22 mouse cellular contexts compared by ENCODE assay signal in the genomic region with DNA sequence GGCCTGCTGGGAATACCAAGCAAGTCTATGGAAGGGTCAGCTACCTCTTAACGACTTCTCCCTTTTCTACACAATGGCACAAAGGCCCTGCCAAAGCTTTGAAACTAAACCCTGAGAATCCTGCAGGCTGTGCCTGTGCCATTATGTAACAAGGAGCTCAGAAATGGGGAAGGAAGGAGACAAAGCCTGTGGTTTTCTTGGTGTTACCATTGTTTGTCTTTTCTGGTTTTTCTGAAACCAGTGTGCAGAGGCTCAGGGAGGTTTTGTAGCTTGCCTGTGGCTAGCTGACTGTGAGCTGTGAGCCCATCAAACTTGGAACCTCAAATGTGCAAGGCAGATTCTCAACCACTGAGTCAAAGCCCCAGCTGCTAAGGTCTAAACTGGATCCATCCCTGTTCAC. TPM values are rescaled to one million over a fixed set of nuclear protein-coding genes. Genes with fewer than 3 reads are reported as not detected.
DNase-seq lines count a peak whose midpoint lies in the region; ATAC-seq lines count a peak whose summit lies in the region.
"Had no signal": no experiment of that assay in that cellular context is flagged by ENCODE, and none has a peak within 500 bp of the region (broad histone marks: within the 10 kb centered on the region; RNA-seq: fewer than 3 reads in every experiment).

No protein-coding gene starts in this region.

- H3K4me2 ChIP-seq in midbrain, embryonic 14.5 days (ENCODE audit: low read length): no peak overlapping the region
- no peak overlapping the region for H3K4me2 ChIP-seq in midbrain, embryonic 13.5 days (replicated peaks)
- H3K4me2 ChIP-seq in hindbrain, embryonic 12.5 days (replicated peaks): no peak overlapping the region
- H3K4me2 ChIP-seq: forebrain, embryonic 12.5 days; heart, embryonic 13.5 days; liver, embryonic 12.5 days; lung, embryonic 14.5 days; neural tube, embryonic 15.5 days had no signal

- DNase-seq in kidney, adult 8-10 months: peak; percentile 14 to 26
- no peak for DNase-seq in kidney, postnatal 25 days
- DNase-seq in midbrain, embryonic 14.5 days: peak; percentile 9
- DNase-seq in urinary bladder, postnatal 14 days (ENCODE audit: low spot score): no peak
- DNase-seq: adrenal gland, adult 2 months; cerebellum, adult 2 months; heart, postnatal 36 days; lung, embryonic 14.5 days; lung, postnatal 4 days; thymus, postnatal 14 days had no signal

- no peaks in the 10 kb centered on the region for H3K9me3 ChIP-seq in midbrain, embryonic 14.5 days (ENCODE audit: control insufficient read depth, low read length)
- H3K9me3 ChIP-seq in midbrain, embryonic 13.5 days: no peaks in the 10 kb centered on the region
- H3K9me3 ChIP-seq in hindbrain, embryonic 12.5 days (replicated peaks): no peaks in the 10 kb centered on the region
- H3K9me3 ChIP-seq: forebrain, embryonic 12.5 days; G1E; heart, embryonic 13.5 days; liver, embryonic 12.5 days; neural tube, embryonic 15.5 days had no signal

- H3K27ac ChIP-seq in midbrain, embryonic 14.5 days (replicated peaks; ENCODE audit: low read depth, low read length): no peak overlapping the region
- no peak overlapping the region for H3K27ac ChIP-seq in midbrain, embryonic 13.5 days
- no peak overlapping the region for H3K27ac ChIP-seq in hindbrain, embryonic 12.5 days
- H3K27ac ChIP-seq: forebrain, embryonic 12.5 days; heart, embryonic 13.5 days; left cerebral cortex, adult 2 months; liver, embryonic 12.5 days; neural tube, embryonic 15.5 days had no signal

- no peak overlapping the region for H3K4me3 ChIP-seq in midbrain, embryonic 14.5 days (replicated peaks; ENCODE audit: low read depth, low read length)
- no peak overlapping the region for H3K4me3 ChIP-seq in midbrain, embryonic 13.5 days (replicated peaks)
- no peak overlapping the region for H3K4me3 ChIP-seq in hindbrain, embryonic 12.5 days
- H3K4me3 ChIP-seq: forebrain, embryonic 12.5 days; heart, embryonic 13.5 days; left cerebral cortex, adult 2 months; liver, embryonic 12.5 days; myocyte; neural tube, embryonic 15.5 days had no signal

- no peaks in the 10 kb centered on the region for H3K27me3 ChIP-seq in midbrain, embryonic 14.5 days (ENCODE audit: control insufficient read depth, insufficient read depth, low read length)
- no peaks in the 10 kb centered on the region for H3K27me3 ChIP-seq in midbrain, embryonic 13.5 days
- H3K27me3 ChIP-seq in hindbrain, embryonic 12.5 days: no peaks in the 10 kb centered on the region
- H3K27me3 ChIP-seq: forebrain, embryonic 12.5 days; heart, embryonic 13.5 days; liver, embryonic 12.5 days; neural tube, embryonic 15.5 days had no signal

- ATAC-seq in midbrain, embryonic 14.5 days (ENCODE audit: low FRiP score, low TSS enrichment): no peak
- ATAC-seq in midbrain, embryonic 13.5 days: no peak
- peak; percentile 89 for ATAC-seq in common myeloid progenitor, adult 5-6 weeks (replicated peaks; ENCODE audit: low read depth, poor library complexity, severe bottlenecking)
- no peak for ATAC-seq in hindbrain, embryonic 12.5 days (ENCODE audit: low FRiP score)
- ATAC-seq: CD4-positive, CD25-positive, alpha-beta regulatory T cell, adult 4 months; inflammation-experienced regulatory T-cells, adult 6 months; liver, embryonic 12.5 days had no signal

- WGBS in midbrain, embryonic 14.5 days: 0% methylated on average over 1 of the region's 1 CpGs
- WGBS in midbrain, embryonic 13.5 days: 3% methylated on average over 1 of the region's 1 CpGs
- WGBS in hindbrain, embryonic 12.5 days: 27% methylated on average over 1 of the region's 1 CpGs

- H3K4me1 ChIP-seq in midbrain, embryonic 14.5 days (ENCODE audit: control insufficient read depth, insufficient read depth, low read length): no peaks in the 10 kb centered on the region
- 0 out of 2 replicates have a peak, but pooled peaks cover 4% of the 10 kb centered on the region for H3K4me1 ChIP-seq in midbrain, embryonic 13.5 days (replicated peaks)
- no peaks in the 10 kb centered on the region for H3K4me1 ChIP-seq in hindbrain, embryonic 12.5 days
- H3K4me1 ChIP-seq: heart, embryonic 13.5 days; liver, embryonic 12.5 days; neural tube, embryonic 15.5 days had no signal

- no peak overlapping the region for H3K9ac ChIP-seq in midbrain, embryonic 14.5 days (replicated peaks; ENCODE audit: low read length)
- H3K9ac ChIP-seq in midbrain, embryonic 13.5 days (replicated peaks): no peak overlapping the region
- no peak overlapping the region for H3K9ac ChIP-seq in hindbrain, embryonic 12.5 days
- H3K9ac ChIP-seq: forebrain, embryonic 12.5 days; heart, embryonic 13.5 days; liver, embryonic 12.5 days; lung, embryonic 14.5 days; neural tube, embryonic 15.5 days had no signal

- no peaks in the 10 kb centered on the region for H3K36me3 ChIP-seq in midbrain, embryonic 14.5 days (ENCODE audit: control insufficient read depth, insufficient read depth, low read length)
- no peaks in the 10 kb centered on the region for H3K36me3 ChIP-seq in midbrain, embryonic 13.5 days
- H3K36me3 ChIP-seq in hindbrain, embryonic 12.5 days: no peaks in the 10 kb centered on the region
- H3K36me3 ChIP-seq: forebrain, embryonic 12.5 days; G1E; heart, embryonic 13.5 days; liver, embryonic 12.5 days; neural tube, embryonic 15.5 days had no signal

RNA-seq across cellular contexts. Expression of gene Cap1, which starts 37.0 kb away (rescaled TPM):
- polyA plus RNA-seq in midbrain, embryonic 14.5 days (2014; fragmentation: Nextera tagmentation; extraction: Ambion mirVana): 52.2 and 72.8 TPM in 2 replicates
- polyA plus RNA-seq in midbrain, embryonic 13.5 days (2015; fragmentation: Nextera tagmentation; extraction: Ambion mirVana): 73.8 and 77.2 TPM in 2 replicates
- total RNA-seq in common myeloid progenitor, adult 5-6 weeks (2017): 114 and 153 TPM in 2 replicates
- 55.6 and 70.6 TPM in 2 replicates for polyA plus RNA-seq in hindbrain, embryonic 12.5 days (2016; fragmentation: Nextera tagmentation; extraction: Ambion mirVana)

RNA-seq across cellular contexts. Expression of gene Mfsd2a, which starts 38.1 kb away (rescaled TPM):
- polyA plus RNA-seq in midbrain, embryonic 14.5 days (2014; fragmentation: Nextera tagmentation; extraction: Ambion mirVana): 31.2 and 33.4 TPM in 2 replicates
- 31.7 and 32.5 TPM in 2 replicates for polyA plus RNA-seq in midbrain, embryonic 13.5 days (2015; fragmentation: Nextera tagmentation; extraction: Ambion mirVana)
- total RNA-seq in common myeloid progenitor, adult 5-6 weeks (2017): not detected in 2 replicates
- 28.5 and 28.7 TPM in 2 replicates for polyA plus RNA-seq in hindbrain, embryonic 12.5 days (2016; fragmentation: Nextera tagmentation; extraction: Ambion mirVana)
- polyA plus RNA-seq: G1E had no signal

Comparison
In these comparisons a context has a peak if more than half of its experiments do, and no peak if none do; other contexts are left out.
1. DNase-seq: peak in kidney, adult 8-10 months (2 of 2) and midbrain, embryonic 14.5 days (single experiment); none in kidney, postnatal 25 days (0 of 2) and urinary bladder, postnatal 14 days (single experiment).